Mouse (Mus musculus) ovary, adult 18-20 months (tissue): ENCODE data around the gene Drc3.
"Not testable (repeated sequence)": the region's sequence is repeated elsewhere in the genome, so short reads cannot be mapped to it uniquely, and the experiment has no call there.

Experiments
- DNase-seq: peaks from one replicate; pipeline ENCODE4 v3.0.0; 2022; ENCODE audit warnings: low spot score, mixed read lengths

The Drc3 gene

GRCm38 (mm10) chr11:60396546-60396945 is 43.4 kb downstream of the Drc3 start:
- DNase-seq: no peak

GRCm38 (mm10) chr11:60397172-60397571 is 44.0 kb downstream of the Drc3 start:
- no peak for DNase-seq

GRCm38 (mm10) chr11:60406606-60407005 is 53.5 kb downstream of the Drc3 start:
- no peak for DNase-seq

GRCm38 (mm10) chr11:60412173-60412572 is 59.0 kb downstream of the Drc3 start:
- no peak for DNase-seq

- DNase-seq: no peak
These were observed 59.8 kb downstream of the Drc3 start for GRCm38 (mm10) chr11:60412921-60413320.

GRCm38 (mm10) chr11:60416590-60416962 is 63.4 kb downstream of the Drc3 start:
- DNase-seq: no peak

GRCm38 (mm10) chr11:60416963-60417716 is 64.0 kb downstream of the Drc3 start, which contains the start of gene Gid4:
TSS of gene Gid4 (plus strand) at chr11:60417145.
- peak; percentile 98 for DNase-seq

GRCm38 (mm10) chr11:60417717-60418472 is 64.8 kb downstream of the Drc3 start, which contains the start of gene Atpaf2:
TSS of gene Atpaf2 (minus strand) at chr11:60418457.
- DNase-seq: peak; percentile 10

- DNase-seq: no peak
These were observed 65.3 kb downstream of the Drc3 start for GRCm38 (mm10) chr11:60418473-60418803.

GRCm38 (mm10) chr11:60422046-60422668 is 69.0 kb downstream of the Drc3 start:
- DNase-seq: no peak

GRCm38 (mm10) chr11:60423006-60423405 is 69.9 kb downstream of the Drc3 start:
- DNase-seq: no peak

GRCm38 (mm10) chr11:60426417-60426816 is 73.3 kb downstream of the Drc3 start:
- no peak for DNase-seq

- DNase-seq: no peak
These were observed 74.5 kb downstream of the Drc3 start for GRCm38 (mm10) chr11:60427628-60428027.

GRCm38 (mm10) chr11:60433501-60433900 is 80.4 kb downstream of the Drc3 start:
- no peak for DNase-seq

GRCm38 (mm10) chr11:60435133-60435532 is 82.0 kb downstream of the Drc3 start:
- no peak for DNase-seq

GRCm38 (mm10) chr11:60436618-60437017 is 83.5 kb downstream of the Drc3 start:
- no peak for DNase-seq

- DNase-seq: not testable (repeated sequence)
These were observed 86.5 kb downstream of the Drc3 start for GRCm38 (mm10) chr11:60439621-60440020.

GRCm38 (mm10) chr11:60440176-60440575 is 87.0 kb downstream of the Drc3 start:
- no peak for DNase-seq

GRCm38 (mm10) chr11:60442896-60443295 is 89.8 kb downstream of the Drc3 start:
- no peak for DNase-seq
